Mouse (Mus musculus) ovary, postnatal 36 days (tissue): Measurements from ENCODE around the gene 3110001I22Rik.
A peak's percentile ranks its signal among the peaks of the same experiment; 100 is the strongest.
"Not testable (repeated sequence)": the region's sequence is repeated elsewhere in the genome, so short reads cannot be mapped to it uniquely, and the experiment has no call there.

Experiments
- DNase-seq: peaks from one replicate; pipeline ENCODE4 v3.0.0; 2022; ENCODE audit warnings: low spot score, mixed read lengths

3110001I22Rik gene

GRCm38 (mm10) chr16:13671685-13672385 lies at the start of gene 3110001I22Rik, which contains the start of gene Bfar:
Gene 3110001I22Rik, plus strand, starts transcription at chr16:13671929.
Gene Bfar, plus strand, starts transcription at chr16:13671858.
- DNase-seq = peak; percentile 89

- DNase-seq = no peak
Measured at GRCm38 (mm10) chr16:13628345-13628744, 43.4 kb upstream of the 3110001I22Rik start.

GRCm38 (mm10) chr16:13638198-13638597 lies 33.5 kb upstream of the 3110001I22Rik start:
- DNase-seq = not testable (repeated sequence)

GRCm38 (mm10) chr16:13639508-13639907 lies 32.2 kb upstream of the 3110001I22Rik start:
- no peak for DNase-seq

GRCm38 (mm10) chr16:13640064-13640463 lies 31.7 kb upstream of the 3110001I22Rik start:
- peak; percentile 9 for DNase-seq

- DNase-seq = no peak
Measured at GRCm38 (mm10) chr16:13644474-13644873, 27.3 kb upstream of the 3110001I22Rik start.

GRCm38 (mm10) chr16:13645930-13646329 lies 25.8 kb upstream of the 3110001I22Rik start:
- DNase-seq = no peak

GRCm38 (mm10) chr16:13658886-13659285 lies 12.8 kb upstream of the 3110001I22Rik start:
- no peak for DNase-seq

- peak; percentile 33 for DNase-seq
Measured at GRCm38 (mm10) chr16:13660736-13661135, 11.0 kb upstream of the 3110001I22Rik start.

GRCm38 (mm10) chr16:13667878-13668343 lies 3.8 kb upstream of the 3110001I22Rik start, which contains the start of gene Parn:
Gene Parn, minus strand, starts transcription at chr16:13668170.
- peak; percentile 91 for DNase-seq

GRCm38 (mm10) chr16:13668402-13669108 lies 3.2 kb upstream of the 3110001I22Rik start:
- no peak for DNase-seq

- DNase-seq = no peak
Measured at GRCm38 (mm10) chr16:13669282-13669681, 2.4 kb upstream of the 3110001I22Rik start.

GRCm38 (mm10) chr16:13670896-13671295 lies 833 bp upstream of the 3110001I22Rik start:
- DNase-seq = not testable (repeated sequence)

GRCm38 (mm10) chr16:13672386-13672898 lies 713 bp downstream of the 3110001I22Rik start:
- DNase-seq = peak; percentile 54

GRCm38 (mm10) chr16:13673114-13673513 lies 1.4 kb downstream of the 3110001I22Rik start:
- no peak for DNase-seq

GRCm38 (mm10) chr16:13674511-13674910 lies 2.8 kb downstream of the 3110001I22Rik start:
- no peak for DNase-seq

GRCm38 (mm10) chr16:13678601-13679319 lies 7.0 kb downstream of the 3110001I22Rik start:
- DNase-seq = no peak

GRCm38 (mm10) chr16:13698998-13699397 lies 27.3 kb downstream of the 3110001I22Rik start:
- DNase-seq = no peak

GRCm38 (mm10) chr16:13702184-13702583 lies 30.5 kb downstream of the 3110001I22Rik start:
- DNase-seq = peak; percentile 10

- no peak for DNase-seq
Measured at GRCm38 (mm10) chr16:13704676-13705075, 32.9 kb downstream of the 3110001I22Rik start.

- DNase-seq = no peak
Measured at GRCm38 (mm10) chr16:13714910-13715309, 43.2 kb downstream of the 3110001I22Rik start.
